Mouse (Mus musculus) testis, adult 2 months (tissue): Measurements from ENCODE around the gene Ppp1r12b.

ENCODE experiments used
- CTCF ChIP-seq: fragments of 200-500 bp; IDR thresholded peaks from 2 replicates; pipeline ENCODE4 v1.5.1; 2012; ENCODE audit warnings: low read depth, mild to moderate bottlenecking, inconsistent platforms, low read length, moderate library complexity; ENCODE audit not compliant: control insufficient read depth, insufficient read depth, insufficient replicate concordance
- POLR2A ChIP-seq: fragments of 200-500 bp; IDR thresholded peaks from 2 replicates; pipeline ENCODE4 v1.6.1; 2012; ENCODE audit warnings: low read depth, mild to moderate bottlenecking, inconsistent platforms, low read length, moderate library complexity; ENCODE audit not compliant: control insufficient read depth

- TF ChIP-seq CTCF (no peak), POLR2A (no peak)
Observed at GRCm38 (mm10) chr1:134902051-134902619, 53.6 kb downstream of the Ppp1r12b start.
